Mouse (Mus musculus): ENCODE results near the gene Hmcn1.

Gene Hmcn1

DNA sequence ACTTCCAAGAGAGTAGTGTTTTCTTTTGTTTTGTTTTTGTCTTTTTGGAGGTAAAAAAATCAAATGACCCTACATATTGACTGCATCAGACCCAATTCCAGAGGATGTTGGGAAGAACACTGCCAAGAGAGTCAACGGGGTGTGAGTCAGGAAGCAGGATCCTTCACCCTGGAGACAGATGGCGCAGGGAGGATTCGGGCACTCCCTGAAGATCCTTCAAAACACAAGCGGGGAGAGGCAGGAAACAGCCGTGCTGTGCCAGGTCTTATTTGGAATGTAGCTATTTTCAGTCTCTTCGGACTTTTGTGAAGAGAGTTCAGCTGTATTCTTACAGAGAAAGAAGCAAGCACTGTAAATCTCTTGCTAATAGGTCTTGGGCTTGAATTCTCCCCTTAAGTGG, 120.0 kb downstream of the Hmcn1 start:
- no peak for DNase-seq

DNA sequence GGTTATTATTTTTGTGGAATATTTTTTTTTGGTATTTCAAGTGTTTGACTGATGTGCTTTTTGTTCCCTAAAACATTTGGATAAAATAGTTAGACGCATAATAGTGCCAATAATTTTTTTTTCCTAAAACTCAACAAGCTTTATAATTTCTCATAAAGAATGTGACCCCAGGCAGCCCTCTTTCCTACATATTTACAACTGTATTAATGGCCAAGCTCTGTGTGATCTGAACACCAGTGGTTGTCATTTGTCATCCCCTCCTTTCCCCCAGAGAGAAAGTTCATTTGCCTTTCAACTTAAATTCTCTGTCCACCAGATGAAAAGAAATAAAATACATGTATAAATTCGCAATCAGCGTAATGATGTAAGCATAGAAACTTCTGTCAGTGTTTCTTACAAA, 121.1 kb downstream of the Hmcn1 start:
- DNase-seq: no peak

DNA sequence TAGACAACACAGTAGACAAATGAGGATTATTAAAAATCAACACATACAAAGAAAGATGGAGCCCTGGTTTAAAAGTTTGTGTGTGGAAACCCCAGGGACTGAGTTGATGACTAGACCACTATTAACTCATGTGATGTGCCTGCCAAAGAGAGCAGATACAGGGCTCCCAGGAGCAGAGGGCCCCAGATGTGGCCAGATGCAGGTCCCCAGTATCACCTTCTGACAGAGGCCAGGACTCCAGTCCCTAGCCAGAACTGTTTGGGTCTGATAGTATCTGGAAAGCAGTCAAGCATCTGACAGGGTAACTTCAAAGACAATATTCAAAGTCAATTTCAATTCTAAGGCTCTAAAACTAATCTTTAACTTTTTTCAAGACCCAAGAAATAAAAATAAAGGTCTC, 124.0 kb downstream of the Hmcn1 start:
- DNase-seq: no peak

DNA sequence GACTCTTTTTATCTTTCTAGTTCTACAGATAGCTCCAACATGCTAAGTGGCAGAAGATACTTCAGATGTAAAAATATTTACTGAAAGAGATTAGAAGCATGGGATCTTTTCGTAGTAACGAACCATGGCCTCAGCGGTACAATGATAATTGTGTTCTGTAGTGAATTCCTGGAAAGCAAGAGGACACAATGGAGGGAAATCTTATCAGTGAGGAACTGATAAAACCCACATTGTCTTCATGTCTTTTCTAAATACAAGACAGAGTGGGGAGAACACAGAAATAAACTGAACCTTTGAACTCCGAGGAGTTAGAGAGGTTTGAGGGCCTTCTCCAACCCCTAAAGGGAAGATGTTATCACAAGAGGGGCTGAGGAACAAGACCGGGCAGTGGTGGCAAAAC, 126.6 kb downstream of the Hmcn1 start:
- no peak for DNase-seq

DNA sequence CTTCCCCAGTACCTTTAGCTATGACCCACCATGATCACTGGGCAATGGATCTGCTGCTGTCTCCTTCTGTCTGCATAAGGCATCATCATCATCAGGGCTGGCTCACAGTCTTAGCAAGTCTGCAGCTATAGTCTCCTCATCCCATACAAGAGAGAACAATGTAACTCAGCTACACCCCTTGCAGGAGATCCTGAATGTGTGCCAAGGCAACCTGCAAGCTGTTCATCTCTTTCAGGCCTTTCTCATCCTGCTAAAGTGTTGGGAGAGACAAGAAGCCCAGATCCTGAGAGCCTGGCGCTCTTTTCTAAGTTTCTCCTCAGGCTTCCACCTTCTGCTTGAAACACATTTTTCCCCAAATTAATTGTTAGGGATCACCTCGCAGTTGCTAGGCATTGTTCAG, 135.5 kb downstream of the Hmcn1 start:
- DNase-seq: no peak

DNA sequence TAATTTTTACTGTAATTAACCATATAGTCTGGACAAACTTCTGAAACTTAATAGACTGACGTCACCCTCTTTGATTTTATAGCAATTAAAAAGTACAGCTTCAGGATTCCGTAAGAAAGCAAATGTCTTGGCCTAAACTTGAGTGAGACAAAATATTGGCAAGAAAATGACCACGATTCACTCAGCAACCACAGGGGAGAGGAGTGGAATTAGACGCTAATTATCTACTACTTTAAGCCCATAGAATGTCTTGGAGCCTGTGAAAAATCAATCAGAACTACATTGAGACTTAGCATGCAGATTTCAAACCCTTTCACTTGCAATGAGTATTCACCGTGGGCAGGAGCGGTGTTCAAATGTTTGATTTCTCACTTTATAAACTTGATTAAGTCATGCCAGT, 159.8 kb downstream of the Hmcn1 start:
- DNase-seq: no peak

DNA sequence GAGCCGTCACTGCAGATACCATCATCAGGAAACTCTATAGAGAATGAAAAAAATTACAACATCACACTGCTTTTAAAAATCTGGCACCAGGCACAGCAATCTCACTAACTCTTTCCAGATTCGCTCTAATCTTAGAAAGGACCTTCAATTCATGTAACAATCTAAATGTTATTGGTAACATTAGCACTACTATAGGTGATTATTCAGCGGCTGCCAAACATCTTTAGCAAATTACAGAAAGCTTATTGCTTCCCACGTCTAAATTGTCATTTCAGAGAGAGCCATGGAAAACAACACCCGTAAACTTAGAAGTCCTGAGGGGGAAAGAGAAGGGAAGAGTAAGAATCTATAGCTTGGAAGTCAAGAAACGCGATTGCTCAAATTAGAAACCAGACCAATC, 163.4 kb downstream of the Hmcn1 start:
- no peak for DNase-seq

DNA sequence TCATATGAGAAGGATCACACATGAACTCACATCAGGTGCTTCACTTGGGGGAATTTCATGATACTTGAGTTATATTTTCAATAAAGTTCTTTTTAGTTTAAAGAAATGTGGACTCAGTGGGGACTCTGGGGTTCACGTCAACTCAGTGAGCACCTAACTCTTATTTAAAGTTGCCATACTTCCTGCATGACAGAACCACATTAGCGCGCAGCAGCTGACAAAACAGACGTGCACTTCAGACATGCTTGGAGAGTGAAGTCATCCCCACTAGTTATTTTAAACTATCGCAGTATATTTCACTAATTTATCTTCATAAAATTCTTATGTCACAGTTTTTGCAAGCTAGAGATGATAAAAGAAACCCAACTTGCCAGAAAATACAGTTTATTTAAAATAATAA, 166.1 kb downstream of the Hmcn1 start:
- no peak for DNase-seq

DNA sequence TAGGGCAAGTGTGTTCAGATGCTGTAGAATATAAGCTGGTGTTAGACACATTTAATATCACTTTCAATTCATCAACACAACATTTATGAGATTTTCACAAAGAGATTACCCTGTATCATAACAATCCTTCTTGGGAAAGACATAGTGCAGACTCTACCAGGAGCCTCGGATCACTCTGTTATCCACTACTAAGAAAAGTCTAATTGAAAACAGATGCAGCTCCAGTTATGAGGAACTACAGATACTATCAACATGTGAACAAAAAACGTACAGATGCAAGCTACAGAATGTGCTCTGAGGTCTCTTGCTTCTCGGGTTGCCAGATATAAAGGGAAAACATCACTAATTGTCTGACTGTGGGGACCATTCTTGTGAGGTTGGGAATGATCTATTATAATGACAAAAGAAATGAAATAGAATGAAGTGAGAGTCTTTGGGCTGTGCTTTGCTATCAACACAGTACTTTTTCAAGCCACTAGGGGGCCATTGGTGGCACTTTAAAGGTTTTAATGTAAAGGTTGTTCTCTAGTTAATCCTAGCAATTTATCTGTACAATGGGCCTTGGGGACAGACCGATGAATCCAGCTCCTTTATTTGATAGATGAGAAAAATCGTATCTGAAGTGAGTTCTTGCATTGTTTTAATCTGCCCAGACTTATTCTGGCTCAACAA, 168.8 kb downstream of the Hmcn1 start:
- no peak for DNase-seq

DNA sequence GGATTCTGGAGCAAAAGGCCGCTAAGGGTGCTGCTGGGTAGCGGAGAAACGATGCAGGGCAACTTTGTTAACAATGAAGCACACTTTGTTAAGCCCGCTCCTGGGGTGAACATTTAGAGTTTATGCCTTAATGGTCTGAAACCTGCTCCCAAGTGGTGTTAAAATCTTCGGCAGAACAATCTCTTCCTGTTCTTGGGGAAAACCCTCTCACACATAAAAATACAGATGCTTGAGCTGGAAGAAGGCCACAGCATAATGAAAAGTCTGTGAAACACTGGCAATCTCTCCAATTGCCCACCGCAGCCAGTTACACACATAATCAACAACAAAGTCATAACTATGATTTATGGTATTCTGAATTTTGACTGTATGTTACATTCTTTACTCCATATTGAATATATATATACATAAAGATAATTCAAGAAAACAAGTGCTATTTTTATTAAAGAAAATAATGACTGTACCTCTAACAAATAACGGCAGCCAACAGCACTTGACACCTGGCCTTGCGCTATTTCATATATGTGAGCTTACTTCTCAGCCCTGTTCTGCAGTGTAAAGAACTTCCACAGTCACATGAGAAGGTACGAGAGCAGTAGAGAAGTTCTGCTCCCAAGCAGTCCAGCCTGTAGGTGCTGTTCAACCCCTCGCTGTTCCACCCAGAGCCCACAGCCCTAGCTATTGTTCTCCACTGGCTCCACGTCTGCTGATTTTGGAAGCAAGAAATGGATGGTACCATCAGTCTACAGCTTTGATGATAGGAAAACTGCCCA, 177.0 kb downstream of the Hmcn1 start:
- no peak for DNase-seq

DNA sequence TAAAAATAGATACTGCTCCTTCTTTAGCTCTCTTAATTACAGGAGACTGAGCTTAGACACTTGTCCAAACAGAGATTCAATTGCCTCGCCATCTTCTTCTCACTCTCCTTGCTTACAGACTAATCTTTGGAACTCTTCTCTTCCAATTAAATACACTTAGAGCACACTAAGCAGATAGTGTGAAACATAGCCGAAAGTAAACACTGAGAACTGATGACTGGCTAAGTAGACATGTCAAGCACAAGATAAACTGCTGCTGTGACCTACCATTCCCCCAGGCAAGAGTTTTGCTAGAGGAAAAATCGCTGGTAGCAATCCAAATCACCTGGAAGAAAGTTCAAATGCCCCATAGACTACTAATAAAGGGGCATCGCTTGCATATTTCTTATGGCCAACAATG, 178.3 kb downstream of the Hmcn1 start:
- no peak for DNase-seq

DNA sequence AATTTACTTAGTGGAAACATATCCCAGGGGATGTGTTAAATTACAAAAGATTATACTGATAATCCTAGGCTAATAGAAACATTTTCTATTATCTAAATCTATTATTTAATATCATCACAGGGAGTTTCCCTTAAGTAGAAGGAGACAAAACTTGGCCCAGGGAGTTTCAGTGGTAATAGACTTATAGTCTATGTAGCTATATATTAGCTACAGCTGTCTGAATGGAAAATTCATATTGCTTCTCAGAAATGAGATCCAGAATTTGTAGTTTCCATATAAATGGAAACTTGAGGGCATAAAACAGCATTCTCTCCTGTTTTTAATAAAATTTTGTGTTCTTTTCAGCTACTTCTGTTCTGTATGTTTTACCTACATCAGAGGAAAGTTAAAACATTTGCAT, 179.9 kb downstream of the Hmcn1 start:
- DNase-seq: no peak

DNA sequence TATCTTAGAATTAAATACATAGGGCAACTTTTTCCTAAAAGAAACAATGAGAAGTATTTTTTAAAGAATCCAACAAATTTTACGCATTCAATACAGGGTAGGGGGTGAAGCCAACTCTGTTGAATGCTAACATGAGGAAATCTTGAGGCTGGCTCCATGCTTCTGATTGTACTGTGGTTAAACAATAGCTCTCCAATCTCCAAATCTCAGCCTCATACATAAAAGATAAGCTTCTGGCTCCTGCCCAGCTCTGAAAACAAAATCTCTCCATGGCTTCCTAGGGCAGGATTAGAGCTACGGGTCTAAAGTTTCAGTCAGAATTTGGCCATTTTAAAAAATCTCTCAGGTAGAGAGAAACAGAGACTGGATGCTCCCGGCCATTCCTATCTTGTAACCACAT, 186.4 kb downstream of the Hmcn1 start:
- no peak for DNase-seq

DNA sequence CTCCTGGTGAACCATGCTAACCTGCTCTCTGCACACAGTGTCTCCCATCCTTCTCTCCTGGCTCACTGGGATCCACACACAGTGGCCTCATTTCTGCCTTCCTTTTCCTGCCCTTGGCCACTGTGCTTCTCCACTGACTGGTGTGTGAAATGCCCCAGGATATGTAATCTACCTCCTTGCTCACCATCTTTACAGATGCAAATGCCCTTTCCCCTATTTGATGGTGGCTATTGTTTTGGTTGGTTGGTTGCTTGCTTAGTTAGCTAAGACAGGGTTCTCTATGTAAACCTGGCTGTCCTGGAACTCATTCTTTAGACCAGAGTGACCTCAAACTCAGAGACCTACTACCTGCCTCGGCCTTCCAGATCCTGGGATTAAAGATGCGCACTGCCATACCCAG, 187.8 kb downstream of the Hmcn1 start:
- no peak for DNase-seq

DNA sequence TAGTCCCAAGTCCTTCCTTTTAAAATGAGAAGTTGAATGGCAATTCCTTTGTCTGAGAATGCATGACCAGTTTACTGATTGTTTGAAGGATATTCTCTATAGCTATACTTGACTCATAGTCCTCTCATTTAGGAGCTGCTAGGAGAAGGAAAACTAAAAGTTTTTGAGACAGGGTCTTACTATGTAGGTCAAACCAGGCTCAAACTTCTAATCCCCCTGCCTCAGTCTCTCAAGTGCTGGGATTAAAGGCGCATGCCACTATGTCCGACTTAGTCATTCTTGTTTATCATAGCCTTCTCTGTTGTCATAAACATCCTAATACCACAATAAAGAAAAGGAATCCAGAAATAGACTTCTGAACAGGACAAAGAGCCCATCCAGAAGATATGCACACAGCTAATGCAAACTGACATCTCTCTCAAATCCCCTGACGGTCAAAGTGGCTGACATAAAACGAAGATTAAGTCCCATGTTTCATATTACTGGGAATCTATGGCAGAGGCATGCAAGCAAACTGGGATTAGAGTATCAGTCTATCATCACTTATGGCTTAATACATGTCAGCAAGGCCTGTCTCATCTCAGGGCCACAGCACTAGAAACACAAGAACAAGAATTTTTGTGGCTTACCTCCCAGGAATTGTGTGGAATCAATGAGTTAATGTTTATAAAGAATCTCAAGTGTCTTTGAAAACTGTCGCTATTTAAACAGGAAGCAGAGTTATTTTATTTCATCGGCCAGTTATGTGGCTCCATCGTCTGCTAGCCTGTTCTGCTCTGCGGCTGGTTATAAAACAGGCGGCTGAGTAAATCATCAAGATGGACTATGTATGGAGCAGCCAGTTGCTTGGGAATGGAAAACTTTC, 188.8 kb downstream of the Hmcn1 start:
- DNase-seq: no peak

DNA sequence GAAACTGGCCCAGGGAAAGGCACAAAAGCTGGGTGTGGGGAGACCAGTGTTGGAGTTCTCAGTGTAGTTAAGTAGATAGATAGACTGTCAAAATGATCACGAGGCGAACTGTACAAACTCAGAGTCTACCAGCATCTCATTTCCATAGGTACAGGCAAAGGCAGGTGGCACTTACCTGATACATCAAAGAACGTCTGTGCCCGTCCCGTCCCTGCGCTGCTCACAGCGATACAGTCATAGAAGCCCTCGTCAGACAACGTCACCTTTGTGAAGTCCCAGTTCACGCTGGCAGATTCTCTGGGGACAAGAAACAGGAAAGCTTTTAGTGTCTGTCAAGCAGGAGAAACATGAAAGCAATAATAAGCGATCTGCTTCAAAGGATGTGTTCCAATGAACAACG, 190.6 kb downstream of the Hmcn1 start:
- DNase-seq: no peak

DNA sequence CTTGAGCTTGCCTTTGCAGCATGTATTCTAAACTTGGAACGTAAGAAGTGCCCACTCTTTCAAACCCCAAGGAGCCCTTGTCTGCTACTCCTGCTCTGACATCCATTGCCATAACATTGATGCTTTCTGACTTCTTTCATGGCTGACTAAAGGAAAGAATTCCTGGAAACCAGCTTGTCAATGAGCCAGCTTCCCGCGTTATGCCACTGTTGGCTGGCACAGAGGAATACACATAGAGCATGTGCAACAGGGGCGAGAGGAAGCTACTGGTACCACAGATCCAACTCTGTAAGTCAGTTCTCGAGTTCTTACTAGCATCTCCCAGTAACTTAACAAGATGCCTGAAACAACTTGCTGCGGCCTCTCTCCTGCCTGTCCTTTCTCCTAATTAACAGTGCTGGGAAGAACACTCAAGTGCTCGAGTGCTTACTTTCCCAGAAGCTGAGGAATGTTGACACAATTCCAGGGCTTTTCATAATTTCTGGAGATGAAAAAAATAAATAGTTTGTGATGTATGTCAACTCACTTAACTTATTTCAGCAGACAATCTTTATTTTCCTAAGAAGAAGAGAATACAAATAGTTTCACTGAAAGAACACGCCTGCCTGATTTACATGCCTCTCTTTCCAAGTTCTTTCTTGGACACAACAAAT, 192.5 kb downstream of the Hmcn1 start:
- DNase-seq: no peak

DNA sequence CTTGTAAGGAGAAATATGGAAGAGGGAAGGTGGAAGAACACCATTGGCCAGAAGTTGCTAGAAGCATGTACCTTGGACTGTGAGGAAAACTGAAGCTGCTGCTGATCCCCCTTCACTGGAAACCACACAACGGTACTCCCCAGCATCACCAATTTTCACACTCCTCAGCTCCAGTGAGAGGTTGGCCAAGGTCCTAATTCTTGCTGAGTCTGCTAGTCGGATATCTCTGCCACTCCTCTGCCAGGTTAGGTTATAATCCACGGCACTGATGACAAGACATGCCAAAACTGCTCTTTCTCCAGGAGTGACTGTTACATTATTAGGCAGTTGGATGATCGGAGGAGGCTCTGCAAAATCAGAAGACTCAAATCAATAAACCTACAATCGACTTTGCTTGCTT, 194.6 kb downstream of the Hmcn1 start:
- no peak for DNase-seq

DNA sequence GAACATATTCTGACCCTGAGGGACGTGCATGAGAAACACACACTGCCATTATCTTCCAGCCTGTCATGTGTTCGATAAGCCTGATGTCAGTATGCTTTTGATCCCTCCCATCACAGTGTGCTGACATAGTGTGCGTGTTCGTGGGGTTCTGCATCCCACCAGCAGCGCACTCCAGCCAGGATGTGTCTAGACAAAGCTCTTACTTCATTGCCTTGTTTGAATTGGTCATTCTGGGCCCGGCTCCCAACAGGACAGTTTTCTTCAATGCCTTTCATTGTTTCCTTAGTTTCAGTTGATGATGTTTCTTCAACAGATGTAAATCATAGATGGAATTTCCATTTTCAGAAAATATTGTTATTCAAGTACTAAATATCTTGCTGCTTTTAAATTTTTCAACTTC, 206.5 kb downstream of the Hmcn1 start:
- no peak for DNase-seq

DNA sequence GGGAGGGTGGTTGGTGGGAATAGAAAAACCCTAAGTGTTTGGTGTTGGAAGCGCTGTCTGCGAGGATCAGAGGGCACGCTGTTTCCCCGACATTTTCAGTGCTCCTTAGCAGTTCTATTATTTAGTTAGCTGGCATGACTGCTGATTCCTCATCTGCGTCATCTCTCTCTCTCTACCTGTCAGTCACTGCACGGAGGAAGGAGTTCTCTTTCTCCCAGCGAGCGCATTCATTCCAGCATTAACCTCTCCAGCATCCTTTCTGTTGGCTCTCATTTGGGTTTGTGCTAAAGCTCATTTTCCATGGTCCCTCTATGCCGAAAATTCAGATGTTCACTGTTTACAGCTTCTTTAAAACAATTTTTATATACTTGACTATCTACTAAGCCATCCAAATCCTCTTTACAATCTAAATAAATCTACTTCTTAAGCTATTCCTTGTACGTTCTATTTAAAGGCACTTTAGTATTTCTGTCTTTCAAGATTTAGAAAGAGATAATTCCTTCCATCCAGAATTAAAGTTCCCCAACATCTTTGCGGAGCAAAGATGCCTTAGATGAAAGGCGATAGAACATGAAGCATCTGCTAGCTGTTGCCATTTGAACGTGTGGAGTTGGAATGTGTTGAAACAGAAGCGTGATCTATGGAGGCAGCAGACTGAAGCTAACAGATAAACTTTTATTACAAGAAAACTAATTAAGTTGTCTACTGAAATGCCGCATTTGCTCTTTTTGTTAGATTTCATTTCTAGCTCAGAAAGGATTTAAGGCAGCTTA, 210.0 kb downstream of the Hmcn1 start:
- DNase-seq: no peak

DNA sequence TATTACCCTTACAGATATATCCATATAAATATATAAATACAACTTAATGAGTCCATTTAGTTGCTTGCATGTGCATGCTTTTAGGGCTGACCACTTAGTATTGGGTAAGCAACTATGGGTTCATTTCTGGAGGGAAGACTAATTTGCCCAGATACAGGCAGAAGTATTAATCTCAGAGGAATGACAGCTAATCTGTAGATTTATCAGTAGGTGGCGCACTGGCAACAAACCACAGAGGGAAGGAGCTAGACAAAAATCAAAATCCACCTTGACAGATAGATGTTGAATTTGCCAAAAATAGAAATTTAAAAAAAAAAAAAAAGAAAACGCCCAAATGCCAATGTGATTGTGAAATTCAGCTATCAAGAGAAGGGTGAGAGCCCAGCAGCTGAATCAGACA, 213.3 kb downstream of the Hmcn1 start:
- DNase-seq: no peak

DNA sequence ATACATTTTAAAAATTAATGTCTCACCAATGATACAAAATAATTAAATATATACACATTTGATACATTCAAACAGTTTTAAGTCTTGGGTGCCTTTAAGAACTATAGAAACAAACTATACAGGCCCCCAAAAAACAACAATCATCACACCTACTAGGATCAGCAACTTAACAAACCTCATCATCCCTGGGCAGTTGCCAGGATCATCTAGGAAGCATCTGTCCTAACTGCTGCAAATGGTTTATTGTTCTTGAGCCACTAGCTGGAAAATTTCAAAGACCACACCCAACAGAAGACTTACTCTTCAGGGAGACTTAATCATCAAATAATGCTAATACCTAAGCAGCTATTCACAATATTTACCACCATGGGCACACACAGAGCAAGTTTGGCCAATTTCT, 216.5 kb downstream of the Hmcn1 start:
- DNase-seq: no peak

DNA sequence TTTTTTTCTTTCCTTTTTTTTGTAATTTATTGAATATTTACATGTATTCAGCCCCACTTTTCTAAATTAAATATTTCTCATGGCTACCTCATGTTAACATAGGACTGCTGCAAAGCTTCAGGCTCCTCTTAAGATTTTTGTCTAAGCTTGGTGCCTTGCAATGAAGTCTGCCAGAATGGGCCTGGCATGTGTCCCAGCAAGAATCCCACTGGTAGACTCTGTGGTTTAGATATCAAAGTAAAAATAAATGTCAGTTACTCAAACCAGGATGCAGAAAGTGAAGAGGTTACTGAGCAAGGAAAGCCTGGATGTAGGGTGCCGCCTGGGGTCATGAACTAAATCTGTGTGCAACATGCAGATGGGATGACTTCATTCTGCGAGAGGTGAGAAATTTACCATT, 217.5 kb downstream of the Hmcn1 start:
- DNase-seq: no peak
